Mouse (Mus musculus) kidney, postnatal 36 days (tissue): ENCODE data around the gene Blvrb.
A peak's percentile ranks its signal among the peaks of the same experiment; 100 is the strongest.

Experiments used
- DNase-seq, 2 experiments: peaks; one replicate each; pipeline ENCODE4 v3.0.0; 2021 to 2022; ENCODE audit warnings: mixed read lengths in 2 of 2

Blvrb gene

GRCm38 (mm10) chr7:27449256-27449862 is 1.6 kb downstream of the Blvrb start:
- DNase-seq: peak; percentile 67 to 86

GRCm38 (mm10) chr7:27451359-27451758 is 3.6 kb downstream of the Blvrb start:
- no peak for DNase-seq

GRCm38 (mm10) chr7:27452206-27452770 is 4.5 kb downstream of the Blvrb start:
- DNase-seq: peak; percentile 26 to 34

GRCm38 (mm10) chr7:27454461-27455121 is 6.8 kb downstream of the Blvrb start:
- peak; percentile 27 to 41 for DNase-seq

GRCm38 (mm10) chr7:27455273-27455672 is 7.5 kb downstream of the Blvrb start:
- no peak for DNase-seq

- no peak for DNase-seq
Observed at GRCm38 (mm10) chr7:27458614-27459013, 10.8 kb downstream of the Blvrb start.

- DNase-seq: no peak
Observed at GRCm38 (mm10) chr7:27459640-27460039, 11.9 kb downstream of the Blvrb start.

GRCm38 (mm10) chr7:27460477-27460876 is 12.7 kb downstream of the Blvrb start:
- DNase-seq: no peak

GRCm38 (mm10) chr7:27467648-27468047 is 19.9 kb downstream of the Blvrb start:
- no peak for DNase-seq

- peak in 1 of 2 experiments; percentile 42 for DNase-seq
Observed at GRCm38 (mm10) chr7:27471390-27472120, 23.8 kb downstream of the Blvrb start.

GRCm38 (mm10) chr7:27472596-27472995 is 24.8 kb downstream of the Blvrb start:
- DNase-seq: no peak

GRCm38 (mm10) chr7:27473156-27473834 is 25.5 kb downstream of the Blvrb start, which contains the start of gene Sertad3:
TSS of gene Sertad3 (plus strand) at chr7:27473768.
- DNase-seq: peak; percentile 100

- no peak for DNase-seq
Observed at GRCm38 (mm10) chr7:27473835-27474489, 26.2 kb downstream of the Blvrb start.

GRCm38 (mm10) chr7:27474490-27474954 is 26.7 kb downstream of the Blvrb start:
- peak; percentile 100 for DNase-seq

GRCm38 (mm10) chr7:27475596-27475995 is 27.8 kb downstream of the Blvrb start:
- DNase-seq: no peak

GRCm38 (mm10) chr7:27476098-27476635 is 28.4 kb downstream of the Blvrb start:
- peak; percentile 71 to 77 for DNase-seq

GRCm38 (mm10) chr7:27478561-27478960 is 30.8 kb downstream of the Blvrb start:
- DNase-seq: no peak

- peak; percentile 66 to 79 for DNase-seq
Observed at GRCm38 (mm10) chr7:27479750-27480149, 32.0 kb downstream of the Blvrb start.

- DNase-seq: peak in 1 of 2 experiments; percentile 49
Observed at GRCm38 (mm10) chr7:27480506-27480905, 32.7 kb downstream of the Blvrb start.

- DNase-seq: no peak
Observed at GRCm38 (mm10) chr7:27480927-27481626, 33.3 kb downstream of the Blvrb start.

GRCm38 (mm10) chr7:27481627-27481969 is 33.8 kb downstream of the Blvrb start:
- DNase-seq: peak; percentile 96 to 97
